Mouse (Mus musculus) CH12.LX (cell line): ENCODE results near the gene Adamtsl4. TPM values are rescaled to one million over a fixed set of nuclear protein-coding genes. Genes with fewer than 3 reads are reported as not detected.

Source experiments
- DNase-seq: peaks from one replicate; pipeline ENCODE4 v3.0.0-alpha.2; 2013; ENCODE audit errors: extremely low read depth
- H3K27ac ChIP-seq: 2 replicates; pipeline ENCODE4 v1.5.1; 2012; ENCODE audit warnings: low read depth, mild to moderate bottlenecking, control low read depth, moderate library complexity; ENCODE audit not compliant: insufficient read depth
- H3K27me3 ChIP-seq: replicated peaks from 2 replicates; pipeline ENCODE3; 2012; ENCODE audit warnings: inconsistent platforms
- H3K36me3 ChIP-seq, 2 experiments: replicated peaks in 1 of 2; 2 replicates each; pipeline versions ENCODE3 to v1.6.1; 2012; ENCODE audit warnings: inconsistent platforms in 1 of 2, low read length in 1 of 2, mild to moderate bottlenecking in 1 of 2, mixed read lengths in 1 of 2, moderate library complexity in 1 of 2; ENCODE audit not compliant: control insufficient read depth in 1 of 2, insufficient read depth in 1 of 2
- H3K4me1 ChIP-seq, 2 experiments: 2 replicates each; pipeline ENCODE4 v1.6.1; 2012; ENCODE audit warnings: inconsistent platforms in 1 of 2, moderate library complexity in 1 of 2; ENCODE audit not compliant: insufficient read depth in 2 of 2, control insufficient read depth in 1 of 2
- H3K4me2 ChIP-seq: 2 replicates; pipeline ENCODE4 v1.6.1; 2012; ENCODE audit warnings: low read depth, mild to moderate bottlenecking, control low read depth; ENCODE audit not compliant: poor library complexity, insufficient read depth, severe bottlenecking
- H3K4me3 ChIP-seq, 3 experiments: fragments of 150-350 bp in 1 of 3; sonication (generic) in 1 of 3; replicated peaks in 1 of 3; 2 replicates each; pipeline versions ENCODE3 to v1.5.1; 2011 to 2012; ENCODE audit warnings: low read depth in 2 of 3, low read length in 2 of 3, mild to moderate bottlenecking in 2 of 3, moderate library complexity in 2 of 3, control low read depth in 1 of 3, improper control_type of control experiment in 1 of 3, inconsistent platforms in 1 of 3, mixed read lengths in 1 of 3; ENCODE audit not compliant: poor library complexity in 1 of 3
- H3K79me2 ChIP-seq: replicated peaks from 2 replicates; pipeline ENCODE4 v1.6.1; 2012; ENCODE audit warnings: mild to moderate bottlenecking, moderate library complexity; ENCODE audit not compliant: control insufficient read depth, poor library complexity, insufficient read depth, severe bottlenecking; ENCODE audit errors: extremely low read depth
- H3K9ac ChIP-seq: 2 replicates; pipeline ENCODE4 v1.6.1; 2012; ENCODE audit warnings: low read depth, mild to moderate bottlenecking, control low read depth, moderate library complexity; ENCODE audit not compliant: insufficient read depth
- H3K9me3 ChIP-seq: replicated peaks from 2 replicates; pipeline ENCODE3; 2012; ENCODE audit warnings: low read length, inconsistent platforms, mixed read lengths
- CHD1 ChIP-seq: IDR thresholded peaks from 2 replicates; pipeline ENCODE4 v1.6.1; 2012; ENCODE audit warnings: low read depth, low read length, improper control_type of control experiment, inconsistent platforms
- CHD2 ChIP-seq: IDR thresholded peaks from 2 replicates; pipeline ENCODE4 v1.6.1; 2011; ENCODE audit warnings: low read length, improper control_type of control experiment
- CTCF ChIP-seq, 2 experiments: IDR thresholded peaks in 1 of 2; conservative IDR thresholded peaks in 1 of 2; 2 replicates each; pipeline ENCODE4 v1.5.1; 2011 to 2012; ENCODE audit warnings: low read depth in 2 of 2, low read length in 2 of 2, improper control_type of control experiment in 1 of 2, inconsistent platforms in 1 of 2, mild to moderate bottlenecking in 1 of 2, moderate library complexity in 1 of 2
- ELF1 ChIP-seq: IDR thresholded peaks from 2 replicates; pipeline ENCODE4 v1.6.1; 2014; ENCODE audit warnings: low read depth, mild to moderate bottlenecking, inconsistent platforms, low read length, improper control_type of control experiment
- ETS1 ChIP-seq: conservative IDR thresholded peaks from 2 replicates; pipeline ENCODE4 v1.6.1; 2012; ENCODE audit warnings: low read depth, mild to moderate bottlenecking, inconsistent platforms, low read length, improper control_type of control experiment, moderate library complexity
- HCFC1 ChIP-seq: IDR thresholded peaks from 2 replicates; pipeline ENCODE4 v1.6.1; 2012; ENCODE audit warnings: low read depth, mild to moderate bottlenecking, inconsistent platforms, low read length, improper control_type of control experiment
- IRF4 ChIP-seq: IDR thresholded peaks from 2 replicates; pipeline ENCODE4 v1.6.1; 2014; ENCODE audit warnings: low read depth, mild to moderate bottlenecking, inconsistent platforms, low read length, improper control_type of control experiment
- JUN ChIP-seq: IDR thresholded peaks from 2 replicates; pipeline ENCODE4 v1.6.1; 2011; ENCODE audit warnings: low read depth, mild to moderate bottlenecking, low read length, improper control_type of control experiment, moderate library complexity; ENCODE audit not compliant: insufficient read depth
- JUND ChIP-seq: conservative IDR thresholded peaks from 2 replicates; pipeline ENCODE4 v1.6.1; 2011; ENCODE audit warnings: low read depth, low read length, improper control_type of control experiment
- MYC ChIP-seq: IDR thresholded peaks from 2 replicates; pipeline ENCODE4 v1.6.1; 2011; ENCODE audit warnings: low read depth, mild to moderate bottlenecking, improper control_type of control experiment, low read length
- NELFE ChIP-seq: IDR thresholded peaks from 2 replicates; pipeline ENCODE4 v1.6.1; 2011; ENCODE audit warnings: low read depth, low read length, improper control_type of control experiment
- PAX5 ChIP-seq: IDR thresholded peaks from 2 replicates; pipeline ENCODE4 v1.6.1; 2012; ENCODE audit warnings: low read length, inconsistent platforms, mixed read lengths
- POLR2A ChIP-seq: IDR thresholded peaks from 2 replicates; pipeline ENCODE4 v1.6.1; 2011; ENCODE audit warnings: low read depth, mild to moderate bottlenecking, improper control_type of control experiment, low read length
- POLR2AphosphoS2 ChIP-seq: IDR thresholded peaks from 2 replicates; pipeline ENCODE4 v1.6.1; 2011; ENCODE audit warnings: low read depth, low read length, improper control_type of control experiment
- SMC3 ChIP-seq: IDR thresholded peaks from 2 replicates; pipeline ENCODE4 v1.6.1; 2011; ENCODE audit warnings: low read depth, low read length, improper control_type of control experiment
- TBP ChIP-seq: conservative IDR thresholded peaks from 2 replicates; pipeline ENCODE4 v1.6.1; 2011; ENCODE audit warnings: low read depth, low read length, improper control_type of control experiment
- USF1 ChIP-seq: IDR thresholded peaks from 2 replicates; pipeline ENCODE4 v1.6.1; 2014; ENCODE audit warnings: low read depth, mild to moderate bottlenecking, inconsistent platforms, low read length, improper control_type of control experiment
- USF2 ChIP-seq: conservative IDR thresholded peaks from 2 replicates; pipeline ENCODE4 v1.6.1; 2011; ENCODE audit warnings: low read depth, low read length, improper control_type of control experiment
- ZC3H11A ChIP-seq: IDR thresholded peaks from 2 replicates; pipeline ENCODE4 v1.6.1; 2012; ENCODE audit warnings: low read depth, mild to moderate bottlenecking, inconsistent platforms, low read length, improper control_type of control experiment
- ZKSCAN1 ChIP-seq: IDR thresholded peaks from 2 replicates; pipeline ENCODE4 v1.6.1; 2012; ENCODE audit warnings: low read depth, inconsistent platforms, low read length, improper control_type of control experiment, borderline replicate concordance
- dilution Hi-C: fragments of 300-500 bp; cut with MboI; formaldehyde crosslinking; loops from 2 replicates; pipeline ENCODE4 v1.14.3; 2020; ENCODE audit warnings: low sequenced_read_pairs; ENCODE audit not compliant: extremely low pct_unique_long_range_greater_than_20kb, extremely low pct_ligation_motif_present
- in situ Hi-C: fragments of 300-500 bp; cut with MboI; formaldehyde crosslinking; loops from 3 replicates; pipeline ENCODE4 v1.14.3; 2019; ENCODE audit warnings: low sequenced_read_pairs, low pct_ligation_motif_present, low pct_unique_long_range_greater_than_20kb, mixed read lengths
- polyA plus RNA-seq: library from polyadenylated mRNA; unstranded; fragments of >175 nt; gene quantifications from 2 replicates; pipeline ENCODE4 v1.2.1, GENCODE M21; 2012; ENCODE audit warnings: low read depth; ENCODE audit not compliant: insufficient read length
- total RNA-seq, 2 experiments: library from RNA; depleted of rRNA; stranded (reverse); fragments of 300-350 nt in 1 of 2; fragments of >200 nt in 1 of 2; gene quantifications; 2 replicates each; pipeline ENCODE4 v1.2.3; 2012 to 2014

Gene Adamtsl4
- total and polyA plus RNA-seq, 3 experiments: 0.10 to 0.85 TPM; not detected in 1

GRCm38 (mm10) chr3:95667521-95667920 is 20.2 kb downstream of the Adamtsl4 start:
- H3K79me2 ChIP-seq: peaks cover 68% of the 10 kb centered on the region
- H3K9me3 ChIP-seq: no peaks in the 10 kb centered on the region
- TF ChIP-seq MYC (no peak), HCFC1 (no peak), JUN (no peak), POLR2AphosphoS2 (no peak), ZC3H11A (no peak), ETS1 (no peak), ZKSCAN1 (no peak), CHD2 (no peak), NELFE (no peak), SMC3 (no peak; the same call in 1 of the 2 replicates), PAX5 (no peak), IRF4 (no peak), ELF1 (no peak)
- peak overlapping the region; percentile 0; the same call in 1 of the 2 replicates for H3K9ac ChIP-seq
- in situ Hi-C loops (no loop called here), dilution Hi-C loops (no loop called here)
- no peak overlapping the region for H3K4me3 ChIP-seq
- no peaks in the 10 kb centered on the region for H3K27me3 ChIP-seq
- peak overlapping the region; percentile 75 for H3K27ac ChIP-seq
- peaks cover 15 to 47% of the 10 kb centered on the region in 2 experiments for H3K36me3 ChIP-seq
- H3K4me2 ChIP-seq: peak overlapping the region; percentile 9
- no peak for DNase-seq
- peaks cover 34 to 94% of the 10 kb centered on the region in 2 experiments for H3K4me1 ChIP-seq

- TF ChIP-seq IRF4: 0 out of 2 replicates have a peak, but pooled peaks have one; percentile 7
- TF ChIP-seq POLR2A: peak; percentile 40
- no peak for TF ChIP-seq JUND
- no peak for TF ChIP-seq CHD1
- no peak for TF ChIP-seq TBP
- no peak for TF ChIP-seq CTCF (conservative IDR thresholded peaks at IDR 0.05 in 1 of 2, IDR thresholded peaks at IDR 0.05 in 1 of 2; ENCODE audit: low read depth in 2 of 2, low read length in 2 of 2)
- TF ChIP-seq USF2: no peak
- TF ChIP-seq HCFC1: no peak
- no peak for TF ChIP-seq USF1
- peak; percentile 76 for TF ChIP-seq CHD2
- no peak for DNase-seq
- Histone ChIP-seq H3K9me3 (no peaks in the 10 kb centered on the region), H3K36me3 (peaks cover 21 to 55% of the 10 kb centered on the region in 2 experiments), H3K27me3 (no peaks in the 10 kb centered on the region), H3K4me2 (no peak overlapping the region), H3K4me1 (peaks cover 24 to 84% of the 10 kb centered on the region in 2 experiments), H3K79me2 (peaks cover 78% of the 10 kb centered on the region), H3K4me3 (no peak overlapping the region), H3K9ac (0 out of 2 replicates have a peak overlapping the region, but pooled peaks have one; percentile 9), H3K27ac (peak overlapping the region; percentile 42; the same call in 1 of the 2 replicates)
- in situ Hi-C loops: no loop called here
- dilution Hi-C loops: no loop called here
Observed at GRCm38 (mm10) chr3:95666124-95666844, 21.4 kb downstream of the Adamtsl4 start.
